Mouse (Mus musculus) heart, postnatal 0 days (tissue): ENCODE data around the gene Tnn. TPM values are rescaled to one million over a fixed set of nuclear protein-coding genes. Genes with fewer than 3 reads are reported as not detected.

Experiments
- ATAC-seq: fragments of 200-750 bp; cut with Nextera tagmentation; 2 replicates; pipeline ENCODE4 v1.8.0; 2017; ENCODE audit warnings: low read depth, moderate number of reproducible peaks, moderate library complexity; ENCODE audit not compliant: insufficient read depth
- DNase-seq: peaks from one replicate; pipeline ENCODE4 v3.0.0-alpha.2; 2016; ENCODE audit warnings: low spot score
- H3K27ac ChIP-seq: fragments of 300-500 bp; sonication (generic); 2 replicates; pipeline ENCODE4 v1.5.1; 2014; ENCODE audit warnings: low read depth, mild to moderate bottlenecking
- H3K27me3 ChIP-seq: fragments of 300-500 bp; sonication (generic); 2 replicates; pipeline ENCODE4 v1.6.1; 2014; ENCODE audit warnings: low read length, mixed read lengths; ENCODE audit not compliant: control insufficient read depth, insufficient read depth
- H3K36me3 ChIP-seq: fragments of 300-500 bp; sonication (generic); replicated peaks from 2 replicates; pipeline ENCODE4 v1.6.1; 2014; ENCODE audit warnings: low read length, mixed read lengths; ENCODE audit not compliant: control insufficient read depth, insufficient read depth
- H3K4me1 ChIP-seq: fragments of 300-500 bp; sonication (generic); 2 replicates; pipeline ENCODE4 v1.6.1; 2014; ENCODE audit warnings: antibody characterized with exemption; ENCODE audit not compliant: control insufficient read depth, insufficient read depth
- H3K4me2 ChIP-seq: fragments of 300-500 bp; sonication (generic); 2 replicates; pipeline ENCODE4 v1.6.1; 2014; ENCODE audit warnings: low read depth, mild to moderate bottlenecking, low read length, moderate library complexity
- H3K4me3 ChIP-seq: fragments of 300-500 bp; sonication (generic); 2 replicates; pipeline ENCODE4 v1.5.1; 2014; ENCODE audit warnings: low read depth, low read length
- H3K9ac ChIP-seq: fragments of 300-500 bp; sonication (generic); replicated peaks from 2 replicates; pipeline ENCODE4 v1.6.1; 2014; ENCODE audit warnings: low read depth, low read length, mixed read lengths
- H3K9me3 ChIP-seq: fragments of 300-500 bp; sonication (generic); replicated peaks from 2 replicates; pipeline ENCODE4 v1.6.1; 2016; ENCODE audit warnings: low read length; ENCODE audit not compliant: control insufficient read depth
- CTCF ChIP-seq: IDR thresholded peaks from 2 replicates; pipeline ENCODE4 v1.5.1; 2016; ENCODE audit warnings: antibody characterized with exemption, control low read depth, low read depth
- EP300 ChIP-seq: IDR thresholded peaks from 2 replicates; pipeline ENCODE4 v1.6.1; 2016; ENCODE audit warnings: antibody characterized with exemption, low read depth
- WGBS: fragments of 180-500 bp; shearing (Covaris S2); extraction: QIAGEN DNeasy Blood & Tissue Kit; methylation state at CpG from one replicate; pipeline ENCODE4 v1.1.7; 2014; 5-methylcytosine and 5-hydroxymethylcytosine counted together
- polyA plus RNA-seq: library from polyadenylated mRNA; unstranded; fragments of >200 nt; fragmentation: Nextera tagmentation; extraction: Ambion mirVana; gene quantifications from 2 replicates; pipeline ENCODE4 v1.2.1, GENCODE M21; 2015
- total RNA-seq: library from RNA; depleted of rRNA; stranded (reverse); fragments of >200 nt; gene quantifications from 2 replicates; pipeline ENCODE4 v1.2.3, GENCODE M21; 2014; ENCODE audit warnings: low replicate concordance

Tnn gene
- total and polyA plus RNA-seq, 2 experiments from 2014 or later, result 0.04 to 0.31 TPM

GRCm38 (mm10) chr1:160100996-160101395 is 52.4 kb downstream of the Tnn start:
- 69% methylated on average over 5 of the region's 5 CpGs for WGBS
- H3K36me3 ChIP-seq, result no peaks in the 10 kb centered on the region
- no peak overlapping the region for H3K4me3 ChIP-seq
- no peak for DNase-seq
- H3K9ac ChIP-seq, result no peak overlapping the region
- no peaks in the 10 kb centered on the region for H3K9me3 ChIP-seq
- ATAC-seq, result no peak
- TF ChIP-seq EP300 (no peak), CTCF (no peak)
- H3K4me1 ChIP-seq, result no peaks in the 10 kb centered on the region
- no peak overlapping the region for H3K27ac ChIP-seq
- no peak overlapping the region for H3K4me2 ChIP-seq
- H3K27me3 ChIP-seq, result no peaks in the 10 kb centered on the region

- no peak overlapping the region for H3K4me2 ChIP-seq
- H3K9ac ChIP-seq, result no peak overlapping the region
- no peaks in the 10 kb centered on the region for H3K27me3 ChIP-seq
- H3K4me1 ChIP-seq, result no peaks in the 10 kb centered on the region
- TF ChIP-seq CTCF (peak; percentile 38), EP300 (no peak)
- WGBS, result 84% methylated on average over 5 of the region's 5 CpGs
- DNase-seq (no peak), ATAC-seq (no peak)
- H3K27ac ChIP-seq, result no peak overlapping the region
- no peak overlapping the region for H3K4me3 ChIP-seq
- H3K36me3 ChIP-seq, result no peaks in the 10 kb centered on the region
- no peaks in the 10 kb centered on the region for H3K9me3 ChIP-seq
Measured at GRCm38 (mm10) chr1:160099659-160100302, 53.6 kb downstream of the Tnn start.

- Histone ChIP-seq H3K36me3 (no peaks in the 10 kb centered on the region), H3K4me2 (no peak overlapping the region), H3K9ac (no peak overlapping the region), H3K27me3 (no peaks in the 10 kb centered on the region), H3K9me3 (no peaks in the 10 kb centered on the region), H3K4me3 (no peak overlapping the region), H3K4me1 (no peaks in the 10 kb centered on the region), H3K27ac (no peak overlapping the region)
- no peak for ATAC-seq
- TF ChIP-seq CTCF (no peak), EP300 (no peak)
- WGBS, result 77% methylated on average over 2 of the region's 2 CpGs
- DNase-seq, result no peak
Measured at GRCm38 (mm10) chr1:160086651-160087050, 66.7 kb downstream of the Tnn start.

GRCm38 (mm10) chr1:160084239-160084638 is 69.1 kb downstream of the Tnn start:
- Histone ChIP-seq H3K27me3 (no peaks in the 10 kb centered on the region), H3K36me3 (no peaks in the 10 kb centered on the region), H3K4me3 (no peak overlapping the region), H3K27ac (no peak overlapping the region), H3K4me2 (no peak overlapping the region), H3K9ac (no peak overlapping the region), H3K9me3 (no peaks in the 10 kb centered on the region), H3K4me1 (no peaks in the 10 kb centered on the region)
- TF ChIP-seq CTCF (no peak), EP300 (no peak)
- WGBS, result 86% methylated on average over 1 of the region's 1 CpGs
- ATAC-seq (no peak), DNase-seq (no peak)

GRCm38 (mm10) chr1:160082647-160083046 is 70.7 kb downstream of the Tnn start:
- Histone ChIP-seq H3K4me2 (no peak overlapping the region), H3K27me3 (no peaks in the 10 kb centered on the region), H3K4me1 (no peaks in the 10 kb centered on the region), H3K4me3 (no peak overlapping the region), H3K27ac (no peak overlapping the region), H3K9ac (no peak overlapping the region), H3K36me3 (peaks cover 9% of the 10 kb centered on the region; the same call in 1 of the 2 replicates), H3K9me3 (no peaks in the 10 kb centered on the region)
- 76% methylated on average over 1 of the region's 1 CpGs for WGBS
- TF ChIP-seq EP300 (no peak), CTCF (no peak)
- ATAC-seq (no peak), DNase-seq (no peak)

GRCm38 (mm10) chr1:160080800-160081436 is 72.5 kb downstream of the Tnn start:
- Histone ChIP-seq H3K4me2 (no peak overlapping the region), H3K4me3 (no peak overlapping the region), H3K27ac (no peak overlapping the region), H3K9me3 (no peaks in the 10 kb centered on the region), H3K36me3 (peaks cover 21% of the 10 kb centered on the region), H3K4me1 (no peaks in the 10 kb centered on the region), H3K27me3 (no peaks in the 10 kb centered on the region), H3K9ac (no peak overlapping the region)
- peak; percentile 89 for TF ChIP-seq CTCF
- TF ChIP-seq EP300, result no peak
- ATAC-seq (no peak), DNase-seq (peak; percentile 54)
- 27% methylated on average over 2 of the region's 2 CpGs for WGBS
